Mouse (Mus musculus) small intestine, adult 2 months (tissue): ENCODE data around the gene Cpsf6.

ENCODE experiments used
- CTCF ChIP-seq: fragments of 200-500 bp; IDR thresholded peaks from 2 replicates; pipeline ENCODE4 v1.5.1; 2012; ENCODE audit warnings: low read depth, mild to moderate bottlenecking, control low read depth, inconsistent platforms, low read length, moderate library complexity, mixed read lengths; ENCODE audit not compliant: insufficient replicate concordance, insufficient read length; ENCODE audit errors: extremely low read depth
- POLR2A ChIP-seq: fragments of 200-500 bp; IDR thresholded peaks from 2 replicates; pipeline ENCODE4 v1.6.1; 2012; ENCODE audit warnings: low read depth, mild to moderate bottlenecking, control low read depth, inconsistent platforms, low read length, moderate library complexity

DNA sequence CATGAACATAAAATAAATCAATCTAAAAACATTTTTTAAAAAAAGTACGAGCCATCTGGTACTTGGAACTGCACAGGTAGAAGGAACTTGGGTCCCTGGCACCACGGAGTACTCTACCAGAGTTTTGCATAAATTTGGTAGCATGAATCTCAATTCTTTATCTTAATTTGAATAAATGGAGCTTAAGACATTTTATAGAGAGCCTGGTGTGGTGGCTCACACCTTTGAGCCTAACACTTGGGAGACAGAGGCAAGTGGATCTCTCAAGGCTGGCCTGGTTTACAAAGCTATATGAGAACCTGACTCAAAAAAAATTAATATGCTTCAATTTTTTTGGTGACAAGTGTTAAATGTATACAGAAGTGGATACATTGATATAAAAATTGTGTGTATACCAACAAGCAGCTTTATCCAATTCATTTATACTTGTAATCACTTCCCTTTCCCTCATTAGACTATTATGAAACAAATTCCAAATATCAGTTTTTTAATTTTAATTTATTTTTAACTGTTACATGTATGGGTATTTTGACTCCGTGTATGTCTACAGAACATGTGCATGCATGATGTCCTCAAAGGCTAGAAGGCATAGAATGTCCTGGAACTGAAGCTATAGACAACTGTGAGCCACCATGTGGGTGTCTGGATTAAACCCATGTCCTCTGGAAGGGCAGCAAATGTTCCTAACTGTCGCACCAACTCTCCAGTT lies 20.6 kb upstream of the Cpsf6 start:
- TF ChIP-seq CTCF, result no peak
- TF ChIP-seq POLR2A, result no peak
